Mouse (Mus musculus) embryonic facial prominence, embryonic 14.5 days (tissue): ENCODE measurements around the gene Fkbp10. TPM values are rescaled to one million over a fixed set of nuclear protein-coding genes. Genes with fewer than 3 reads are reported as not detected.
A peak's percentile ranks its signal among the peaks of the same experiment; 100 is the strongest.

Experiments used
- ATAC-seq: fragments of 200-750 bp; cut with Nextera tagmentation; 2 replicates; pipeline ENCODE4 v1.8.0; 2017; ENCODE audit warnings: low read depth, moderate number of reproducible peaks, moderate TSS enrichment
- DNase-seq: peaks from one replicate; pipeline ENCODE4 v3.0.0-alpha.2; 2015; ENCODE audit warnings: low spot score
- H3K27ac ChIP-seq: fragments of 300-500 bp; sonication (generic); replicated peaks from 2 replicates; pipeline ENCODE4 v1.5.1; 2014; ENCODE audit warnings: low read depth, mild to moderate bottlenecking, low read length, moderate library complexity
- H3K27me3 ChIP-seq: fragments of 300-500 bp; sonication (generic); replicated peaks from 2 replicates; pipeline ENCODE4 v1.6.1; 2014; ENCODE audit warnings: low read length; ENCODE audit not compliant: control insufficient read depth, insufficient read depth
- H3K36me3 ChIP-seq: fragments of 300-500 bp; sonication (generic); 2 replicates; pipeline ENCODE4 v1.6.1; 2014; ENCODE audit warnings: low read length, mixed read lengths; ENCODE audit not compliant: control insufficient read depth, insufficient read depth
- H3K4me1 ChIP-seq: fragments of 300-500 bp; sonication (generic); 2 replicates; pipeline ENCODE4 v1.6.1; 2014; ENCODE audit warnings: antibody characterized with exemption, low read length; ENCODE audit not compliant: control insufficient read depth, insufficient read depth
- H3K4me2 ChIP-seq: fragments of 300-500 bp; sonication (generic); 2 replicates; pipeline ENCODE4 v1.6.1; 2014; ENCODE audit warnings: low read depth, mild to moderate bottlenecking, low read length, moderate library complexity, mixed read lengths
- H3K4me3 ChIP-seq: fragments of 300-500 bp; sonication (generic); 2 replicates; pipeline ENCODE4 v1.5.1; 2014; ENCODE audit warnings: low read depth, mild to moderate bottlenecking, low read length
- H3K9ac ChIP-seq: fragments of 300-500 bp; sonication (generic); 2 replicates; pipeline ENCODE4 v1.6.1; 2014; ENCODE audit warnings: low read depth, mild to moderate bottlenecking, low read length, moderate library complexity, mixed read lengths
- H3K9me3 ChIP-seq: fragments of 300-500 bp; sonication (generic); 2 replicates; pipeline ENCODE4 v1.6.1; 2016; ENCODE audit warnings: low read length; ENCODE audit not compliant: control insufficient read depth
- WGBS: fragments of 180-500 bp; shearing (Covaris S2); extraction: QIAGEN DNeasy Blood & Tissue Kit; methylation state at CpG from one replicate; pipeline ENCODE4 v1.1.7; 2014; 5-methylcytosine and 5-hydroxymethylcytosine counted together
- polyA plus RNA-seq: library from polyadenylated mRNA; unstranded; fragments of >200 nt; fragmentation: Nextera tagmentation; extraction: Ambion mirVana; gene quantifications from 2 replicates; pipeline ENCODE4 v1.2.1, GENCODE M21; 2014

The Fkbp10 gene
- polyA plus RNA-seq, 1 experiment from 2014 or later: 208 TPM

DNA sequence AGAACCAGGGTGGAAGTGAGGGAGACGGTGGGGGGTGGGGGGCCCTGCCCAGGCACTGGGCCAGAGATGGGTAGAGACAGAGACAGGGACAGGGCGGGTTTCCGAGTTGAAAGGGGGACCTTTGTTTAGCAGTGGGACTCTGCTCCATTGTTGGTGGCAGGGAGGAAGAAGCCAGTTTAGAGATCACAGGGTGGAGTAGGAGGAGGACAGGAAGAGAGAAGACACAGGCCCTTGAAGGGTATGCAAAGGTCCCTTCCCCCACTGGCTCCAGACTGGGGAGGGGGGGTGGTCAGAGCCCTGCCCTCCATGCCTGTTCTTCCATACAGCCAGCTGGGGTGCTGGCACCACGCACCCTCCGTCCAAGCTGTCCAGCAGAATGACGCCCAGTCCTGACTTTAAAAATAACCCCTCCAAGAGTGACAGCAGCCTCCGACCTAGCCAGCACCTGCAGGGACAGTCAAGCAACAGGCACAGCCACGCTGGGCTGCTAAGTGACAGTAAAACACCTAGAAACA is 25.5 kb upstream of the Fkbp10 start:
- no peak for DNase-seq
- Histone ChIP-seq H3K4me3 (no peak overlapping the region), H3K4me1 (peaks cover 46% of the 10 kb centered on the region), H3K9me3 (no peaks in the 10 kb centered on the region), H3K4me2 (no peak overlapping the region), H3K27ac (peak overlapping the region; percentile 44), H3K36me3 (peaks cover 13% of the 10 kb centered on the region; the same call in 1 of the 2 replicates), H3K9ac (no peak overlapping the region), H3K27me3 (no peaks in the 10 kb centered on the region)
- ATAC-seq: no peak
- WGBS: 43% methylated on average over 8 of the region's 8 CpGs

DNA sequence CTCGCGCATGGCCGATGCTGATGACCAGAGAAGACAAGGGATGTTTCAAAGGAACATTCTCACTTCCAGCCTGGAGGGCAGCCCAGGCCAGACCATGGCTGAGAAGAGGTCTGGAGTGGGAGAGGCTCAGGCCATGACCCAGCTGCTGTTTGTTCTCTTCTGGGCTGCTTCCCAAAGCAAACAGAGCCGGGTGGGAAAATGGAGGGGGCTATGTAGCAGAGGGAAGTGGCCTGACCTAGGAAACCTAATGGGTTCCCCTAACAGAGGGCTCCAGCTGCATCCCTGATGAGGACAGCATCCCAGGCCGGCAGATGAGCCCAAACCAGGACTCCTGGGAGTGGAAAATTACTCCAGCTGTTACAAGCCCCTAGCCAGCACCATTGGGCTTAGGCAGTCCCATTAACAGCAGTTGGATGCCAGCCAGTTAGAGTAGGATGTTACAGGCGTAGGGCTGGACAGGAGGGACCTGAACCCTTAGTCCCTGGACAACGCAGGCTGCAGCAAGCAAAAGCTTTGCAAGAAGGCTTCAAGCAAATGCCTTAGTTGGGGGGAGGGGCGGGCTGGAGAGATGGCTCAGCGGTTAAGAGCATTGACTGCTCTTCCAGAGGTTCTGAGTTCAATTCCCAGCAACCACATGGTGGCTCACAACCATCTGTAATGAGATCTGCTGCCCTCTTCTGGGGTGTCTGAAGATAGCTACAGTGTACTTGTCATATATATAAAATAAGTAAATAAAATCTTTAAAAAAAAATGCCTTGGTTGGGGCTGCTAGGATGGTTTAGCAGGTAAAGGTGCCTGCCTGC is 24.2 kb upstream of the Fkbp10 start:
- Histone ChIP-seq H3K9ac (no peak overlapping the region), H3K4me2 (no peak overlapping the region), H3K4me3 (no peak overlapping the region), H3K27me3 (no peaks in the 10 kb centered on the region), H3K4me1 (peaks cover 58% of the 10 kb centered on the region), H3K27ac (peak overlapping the region; percentile 44; the same call in 1 of the 2 replicates), H3K9me3 (no peaks in the 10 kb centered on the region), H3K36me3 (0 out of 2 replicates have a peak, but pooled peaks cover under 1% of the 10 kb centered on the region)
- WGBS: 52% methylated on average over 9 of the region's 9 CpGs
- peak; percentile 32; the same call in 1 of the 2 replicates for ATAC-seq
- DNase-seq: peak; percentile 86

DNA sequence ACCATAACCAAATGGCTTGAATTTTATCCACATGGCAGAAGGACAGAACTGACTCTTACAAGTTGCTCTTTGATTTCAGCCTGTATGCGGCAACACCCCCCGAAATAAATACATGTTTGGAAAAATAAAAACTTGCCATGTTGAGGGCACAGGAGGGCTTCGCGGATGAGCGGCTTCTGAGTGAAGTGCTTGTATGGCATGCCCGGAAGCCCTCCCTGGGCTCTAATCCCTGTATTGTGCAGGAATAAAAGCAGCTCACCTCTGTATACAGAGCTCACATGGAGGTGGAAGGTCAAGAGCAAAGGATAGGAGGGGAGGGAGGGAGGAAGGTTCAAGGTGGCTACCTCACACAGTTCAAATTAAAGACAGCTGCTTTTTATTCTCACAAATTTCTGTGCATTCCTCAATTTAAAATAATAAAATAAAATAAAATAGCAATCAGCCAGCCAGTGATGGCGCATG is 23.6 kb upstream of the Fkbp10 start:
- no peaks in the 10 kb centered on the region for H3K36me3 ChIP-seq
- DNase-seq: no peak
- no peak for ATAC-seq
- no peak overlapping the region for H3K9ac ChIP-seq
- H3K4me1 ChIP-seq: peaks cover 59% of the 10 kb centered on the region
- H3K4me3 ChIP-seq: no peak overlapping the region
- WGBS: 88% methylated on average over 7 of the region's 7 CpGs
- no peak overlapping the region for H3K4me2 ChIP-seq
- no peak overlapping the region for H3K27ac ChIP-seq
- H3K9me3 ChIP-seq: no peaks in the 10 kb centered on the region
- no peaks in the 10 kb centered on the region for H3K27me3 ChIP-seq

DNA sequence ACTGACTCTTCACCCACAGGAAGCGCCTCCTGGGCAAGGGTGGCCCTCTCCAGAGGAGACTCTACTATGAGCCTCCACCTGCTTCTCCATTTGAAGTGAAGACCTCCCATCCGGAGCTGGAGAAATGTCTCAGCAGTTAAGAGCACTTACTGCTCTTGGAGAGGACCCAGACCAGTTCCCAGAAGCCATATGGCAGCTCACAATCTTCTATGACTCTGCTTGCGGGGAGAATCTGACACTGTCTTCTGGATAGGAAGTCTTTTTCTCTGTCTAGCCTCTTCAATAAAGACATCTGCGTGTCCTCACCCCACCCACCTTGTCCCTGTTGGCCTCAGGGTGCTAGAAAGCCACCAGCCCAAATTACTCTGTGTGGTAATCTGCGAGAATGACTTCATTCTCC is 22.5 kb upstream of the Fkbp10 start:
- H3K9ac ChIP-seq: no peak overlapping the region
- ATAC-seq (no peak), DNase-seq (no peak)
- no peaks in the 10 kb centered on the region for H3K27me3 ChIP-seq
- no peaks in the 10 kb centered on the region for H3K9me3 ChIP-seq
- no peak overlapping the region for H3K27ac ChIP-seq
- no peak overlapping the region for H3K4me3 ChIP-seq
- no peak overlapping the region for H3K4me2 ChIP-seq
- H3K36me3 ChIP-seq: no peaks in the 10 kb centered on the region
- H3K4me1 ChIP-seq: peaks cover 50% of the 10 kb centered on the region
- 88% methylated on average over 5 of the region's 5 CpGs for WGBS

DNA sequence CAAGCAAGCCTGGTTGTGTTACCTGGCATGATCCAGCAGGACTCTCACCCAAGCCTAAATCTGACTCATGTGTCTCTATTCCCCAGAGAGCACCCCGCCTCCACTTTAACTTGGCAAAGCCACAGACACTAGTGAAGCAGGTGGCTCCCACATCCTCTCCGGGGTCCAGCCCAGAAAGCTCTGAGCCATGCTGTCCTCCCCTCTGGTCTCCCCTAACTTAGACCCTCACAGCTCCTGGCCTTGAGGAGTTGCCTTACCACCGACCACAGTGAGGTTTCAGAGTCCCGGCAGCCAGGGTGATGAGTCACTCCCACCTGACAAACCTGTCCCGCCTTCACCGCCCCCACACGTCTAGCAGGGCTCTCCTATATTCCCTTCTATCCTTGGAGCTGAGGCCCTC is 21.8 kb upstream of the Fkbp10 start:
- Histone ChIP-seq H3K4me3 (no peak overlapping the region), H3K27ac (no peak overlapping the region), H3K27me3 (no peaks in the 10 kb centered on the region), H3K9me3 (no peaks in the 10 kb centered on the region), H3K36me3 (no peaks in the 10 kb centered on the region), H3K4me1 (peaks cover 44% of the 10 kb centered on the region), H3K9ac (no peak overlapping the region), H3K4me2 (peak overlapping the region; percentile 23)
- WGBS: 74% methylated on average over 7 of the region's 7 CpGs
- peak; percentile 50 for DNase-seq
- no peak for ATAC-seq

DNA sequence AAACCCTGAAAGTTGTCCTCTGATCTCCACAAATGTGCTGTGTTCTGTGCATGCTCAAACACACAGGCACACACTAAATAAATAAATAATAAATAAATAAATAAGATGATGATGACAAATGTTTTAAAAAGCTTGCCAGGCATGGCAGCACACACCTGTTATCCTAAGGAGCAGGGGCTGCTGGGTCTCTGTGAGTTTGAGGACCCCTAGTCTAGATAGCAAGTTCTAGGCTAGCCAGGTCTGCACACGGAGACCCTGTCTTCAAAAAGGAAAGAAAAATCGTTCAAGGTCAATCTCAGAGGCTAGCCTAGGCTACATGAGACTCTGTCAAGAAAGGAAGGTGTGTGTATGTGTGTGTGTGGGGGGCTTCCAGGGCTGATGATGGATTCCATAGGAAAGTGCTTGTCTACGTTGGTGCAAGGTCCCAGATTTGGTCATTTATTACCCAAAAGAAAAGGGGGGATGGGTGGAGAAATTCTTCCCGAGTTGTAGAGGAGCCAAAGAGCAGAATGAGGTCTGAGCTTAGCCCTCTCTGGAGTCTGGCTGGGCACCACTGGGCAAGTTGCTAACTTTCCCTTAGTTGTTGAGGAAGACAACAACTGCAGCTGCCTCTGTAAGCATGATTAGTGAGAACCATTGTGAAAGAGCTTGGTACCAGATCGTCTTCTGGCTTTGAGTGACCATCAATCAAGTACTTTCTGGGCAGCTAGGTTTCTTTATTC is 21.0 kb upstream of the Fkbp10 start:
- 71% methylated on average over 5 of the region's 5 CpGs for WGBS
- H3K9me3 ChIP-seq: no peaks in the 10 kb centered on the region
- peaks cover 43% of the 10 kb centered on the region for H3K4me1 ChIP-seq
- no peak overlapping the region for H3K27ac ChIP-seq
- no peak overlapping the region for H3K4me3 ChIP-seq
- H3K9ac ChIP-seq: no peak overlapping the region
- H3K4me2 ChIP-seq: peak overlapping the region; percentile 77
- no peaks in the 10 kb centered on the region for H3K27me3 ChIP-seq
- H3K36me3 ChIP-seq: no peaks in the 10 kb centered on the region
- ATAC-seq (no peak), DNase-seq (no peak)

DNA sequence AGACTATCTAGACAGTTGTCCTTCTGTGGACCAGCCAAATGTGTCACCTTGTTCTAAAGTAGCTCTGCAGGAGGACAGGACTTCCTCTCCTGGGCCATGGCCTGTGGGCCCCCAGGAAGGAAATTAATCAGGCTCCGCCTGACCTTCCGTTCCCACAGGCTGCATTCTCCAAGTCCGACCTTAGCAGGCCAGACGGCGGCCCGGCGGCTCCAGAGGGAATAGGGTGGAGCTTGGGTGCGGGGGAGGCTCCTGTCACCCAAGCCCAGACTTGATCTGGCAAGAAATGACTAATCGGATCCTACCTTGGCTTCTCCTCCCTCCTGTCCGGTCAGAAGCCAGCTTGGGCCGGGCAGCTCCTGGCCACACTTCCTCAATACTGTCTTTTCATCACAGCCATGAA is 20.3 kb upstream of the Fkbp10 start:
- Histone ChIP-seq H3K36me3 (no peaks in the 10 kb centered on the region), H3K27ac (no peak overlapping the region), H3K9me3 (no peaks in the 10 kb centered on the region), H3K27me3 (no peaks in the 10 kb centered on the region), H3K4me2 (peak overlapping the region; percentile 77), H3K4me3 (peak overlapping the region; percentile 79), H3K4me1 (peaks cover 38% of the 10 kb centered on the region), H3K9ac (no peak overlapping the region)
- ATAC-seq: no peak
- WGBS: 38% methylated on average over 11 of the region's 11 CpGs
- DNase-seq: no peak

DNA sequence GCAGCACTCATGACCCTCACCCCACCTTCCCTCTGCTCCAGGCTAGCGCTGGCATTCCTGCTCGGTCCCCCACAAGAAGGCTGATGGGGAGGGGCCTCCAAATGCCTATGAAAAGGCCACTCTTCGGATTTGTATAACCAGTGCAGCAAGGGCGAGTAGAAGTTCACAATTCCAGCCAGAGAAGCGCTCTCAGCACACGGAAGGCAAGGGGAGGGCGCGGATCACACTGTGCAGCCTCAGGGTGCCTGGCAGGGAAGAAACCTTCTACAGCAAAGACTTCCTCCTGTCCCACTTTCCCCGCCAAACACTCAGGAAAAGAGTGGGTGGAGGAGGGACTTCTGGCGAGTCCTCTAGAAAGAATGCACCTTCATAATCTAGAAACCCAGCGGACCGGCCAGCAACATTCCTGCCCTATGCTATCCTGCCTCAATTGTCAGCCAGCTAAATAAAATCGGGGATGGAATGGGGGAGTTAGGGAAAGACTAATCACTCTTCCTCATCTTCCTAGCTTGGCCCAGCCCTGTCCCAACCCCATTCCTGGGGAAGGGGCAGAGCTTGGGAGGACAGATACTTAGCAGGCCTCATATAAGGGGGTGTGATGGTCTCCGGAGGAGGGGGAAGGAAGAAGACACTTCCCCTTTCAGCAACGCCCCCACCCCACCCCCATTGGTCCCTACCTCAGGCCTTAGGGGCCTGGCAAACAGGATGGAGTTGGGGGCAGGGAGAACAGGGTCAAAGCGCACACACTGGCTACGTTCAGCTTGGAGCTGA is 19.5 kb upstream of the Fkbp10 start:
- no peaks in the 10 kb centered on the region for H3K9me3 ChIP-seq
- 30% methylated on average over 17 of the region's 17 CpGs for WGBS
- peaks cover 32% of the 10 kb centered on the region for H3K4me1 ChIP-seq
- peak overlapping the region; percentile 80 for H3K9ac ChIP-seq
- peak overlapping the region; percentile 86 for H3K27ac ChIP-seq
- no peaks in the 10 kb centered on the region for H3K27me3 ChIP-seq
- H3K4me2 ChIP-seq: peak overlapping the region; percentile 77
- H3K36me3 ChIP-seq: no peaks in the 10 kb centered on the region
- ATAC-seq (no peak), DNase-seq (peak; percentile 35)
- H3K4me3 ChIP-seq: peak overlapping the region; percentile 79
